Comparison of ENCODE assay signal across 12 mouse cellular contexts in genomic region chr9:35166798-35167635, GRCm38 (mm10). TPM values are rescaled to one million over a fixed set of nuclear protein-coding genes. Genes with fewer than 3 reads are reported as not detected.
DNase-seq lines count a peak whose midpoint lies in the region; ATAC-seq lines count a peak whose summit lies in the region.
"Had no signal": no experiment of that assay in that cellular context is flagged by ENCODE, and none has a peak within 500 bp of the region (broad histone marks: within the 10 kb centered on the region; RNA-seq: fewer than 3 reads in every experiment).

No protein-coding gene starts in this region.

- no peak overlapping the region for H3K4me2 ChIP-seq in midbrain, embryonic 16.5 days (ENCODE audit: low read length)
- no peak overlapping the region for H3K4me2 ChIP-seq in hindbrain, embryonic 13.5 days
- H3K4me2 ChIP-seq in liver, embryonic 11.5 days: no peak overlapping the region
- no peak overlapping the region for H3K4me2 ChIP-seq in intestine, embryonic 15.5 days (replicated peaks)
- H3K4me2 ChIP-seq: stomach, embryonic 15.5 days had no signal

- no peaks in the 10 kb centered on the region for H3K9me3 ChIP-seq in midbrain, embryonic 10.5 days (replicated peaks)
- no peaks in the 10 kb centered on the region for H3K9me3 ChIP-seq in midbrain, embryonic 16.5 days (replicated peaks; ENCODE audit: control insufficient read depth, low read length, poor library complexity, severe bottlenecking)
- H3K9me3 ChIP-seq in hindbrain, embryonic 13.5 days: no peaks in the 10 kb centered on the region
- H3K9me3 ChIP-seq in liver, embryonic 11.5 days (ENCODE audit: control insufficient read depth, low read length): no peaks in the 10 kb centered on the region
- H3K9me3 ChIP-seq in intestine, embryonic 15.5 days: no peaks in the 10 kb centered on the region
- H3K9me3 ChIP-seq: stomach, embryonic 15.5 days had no signal

- WGBS in midbrain, embryonic 10.5 days: 27% methylated on average over 9 of the region's 9 CpGs
- 15% methylated on average over 9 of the region's 9 CpGs for WGBS in midbrain, embryonic 16.5 days
- whole genome bisulfite sequencing in hindbrain, embryonic 13.5 days: 18% methylated on average over 9 of the region's 9 CpGs
- WGBS in liver, embryonic 11.5 days: 73% methylated on average over 9 of the region's 9 CpGs
- 56% methylated on average over 9 of the region's 9 CpGs for WGBS in intestine, embryonic 15.5 days

- peaks cover 19% of the 10 kb centered on the region for H3K4me1 ChIP-seq in midbrain, embryonic 10.5 days
- 0 out of 2 replicates have a peak, but pooled peaks cover 3% of the 10 kb centered on the region for H3K4me1 ChIP-seq in midbrain, embryonic 16.5 days (ENCODE audit: control insufficient read depth, insufficient read depth, low read length)
- H3K4me1 ChIP-seq in hindbrain, embryonic 13.5 days (replicated peaks): peaks cover 9% of the 10 kb centered on the region
- no peaks in the 10 kb centered on the region for H3K4me1 ChIP-seq in liver, embryonic 11.5 days (replicated peaks; ENCODE audit: control insufficient read depth, insufficient read depth, low read length)
- H3K4me1 ChIP-seq in intestine, embryonic 15.5 days (replicated peaks): no peaks in the 10 kb centered on the region
- H3K4me1 ChIP-seq: stomach, embryonic 15.5 days had no signal

- peaks cover 52% of the 10 kb centered on the region for H3K36me3 ChIP-seq in midbrain, embryonic 10.5 days
- peaks cover 12% of the 10 kb centered on the region for H3K36me3 ChIP-seq in midbrain, embryonic 16.5 days (ENCODE audit: control insufficient read depth, insufficient read depth, low read length)
- H3K36me3 ChIP-seq in hindbrain, embryonic 13.5 days: peaks cover 23% of the 10 kb centered on the region
- H3K36me3 ChIP-seq in liver, embryonic 11.5 days (ENCODE audit: control insufficient read depth, insufficient read depth, low read length): peaks cover 10% of the 10 kb centered on the region; the same call in 1 of the 2 replicates
- H3K36me3 ChIP-seq in intestine, embryonic 15.5 days: peaks cover 5% of the 10 kb centered on the region; the same call in 1 of the 2 replicates

- DNase-seq in midbrain, embryonic 10.5 days (ENCODE audit: low spot score): peak; percentile 27
- DNase-seq in liver, embryonic 11.5 days (ENCODE audit: low spot score): no peak
- peak; percentile 55 for DNase-seq in telencephalon, adult 2 months (ENCODE audit: low read depth, low spot score)
- DNase-seq in cerebellum, adult 9-10 months: no peak
- DNase-seq in frontal cortex, postnatal 25 days (ENCODE audit: low spot score in 2 of 2): no peak
- DNase-seq: adrenal gland, adult 2 months; gastrocnemius, postnatal 14 days had no signal

- no peak for ATAC-seq in midbrain, embryonic 16.5 days
- peak; percentile 57 for ATAC-seq in hindbrain, embryonic 13.5 days (ENCODE audit: low FRiP score)
- ATAC-seq in liver, embryonic 11.5 days (replicated peaks; ENCODE audit: low FRiP score): 0 out of 2 replicates have a peak, but pooled peaks have one; percentile 3
- no peak for ATAC-seq in intestine, embryonic 15.5 days

- peak overlapping the region; percentile 38 for H3K27ac ChIP-seq in midbrain, embryonic 10.5 days (replicated peaks)
- H3K27ac ChIP-seq in midbrain, embryonic 16.5 days (ENCODE audit: low read length): no peak overlapping the region
- no peak overlapping the region for H3K27ac ChIP-seq in hindbrain, embryonic 13.5 days
- no peak overlapping the region for H3K27ac ChIP-seq in liver, embryonic 11.5 days (ENCODE audit: low read depth, low read length)
- H3K27ac ChIP-seq in intestine, embryonic 15.5 days: no peak overlapping the region
- H3K27ac ChIP-seq: stomach, embryonic 15.5 days had no signal

- no peaks in the 10 kb centered on the region for H3K27me3 ChIP-seq in midbrain, embryonic 10.5 days (ENCODE audit: low read depth, poor library complexity, severe bottlenecking)
- H3K27me3 ChIP-seq in midbrain, embryonic 16.5 days (ENCODE audit: control insufficient read depth, insufficient read depth, low read depth, low read length): no peaks in the 10 kb centered on the region
- H3K27me3 ChIP-seq in hindbrain, embryonic 13.5 days: no peaks in the 10 kb centered on the region
- no peaks in the 10 kb centered on the region for H3K27me3 ChIP-seq in liver, embryonic 11.5 days (replicated peaks; ENCODE audit: control insufficient read depth, insufficient read depth, low read length)
- H3K27me3 ChIP-seq in intestine, embryonic 15.5 days (replicated peaks): no peaks in the 10 kb centered on the region
- H3K27me3 ChIP-seq: CH12.LX; stomach, embryonic 15.5 days had no signal

- no peak overlapping the region for H3K4me3 ChIP-seq in midbrain, embryonic 10.5 days
- no peak overlapping the region for H3K4me3 ChIP-seq in midbrain, embryonic 16.5 days (ENCODE audit: low read depth, low read length)
- H3K4me3 ChIP-seq in hindbrain, embryonic 13.5 days: no peak overlapping the region
- H3K4me3 ChIP-seq in liver, embryonic 11.5 days (ENCODE audit: low read depth, low read length): no peak overlapping the region
- no peak overlapping the region for H3K4me3 ChIP-seq in intestine, embryonic 15.5 days (replicated peaks)
- H3K4me3 ChIP-seq: stomach, embryonic 15.5 days had no signal

- H3K9ac ChIP-seq in midbrain, embryonic 16.5 days (ENCODE audit: low read depth, low read length): no peak overlapping the region
- peak overlapping the region; percentile 49; the same call in 1 of the 2 replicates for H3K9ac ChIP-seq in hindbrain, embryonic 13.5 days
- no peak overlapping the region for H3K9ac ChIP-seq in liver, embryonic 11.5 days (ENCODE audit: low read depth, low read length)
- H3K9ac ChIP-seq in intestine, embryonic 15.5 days: no peak overlapping the region
- H3K9ac ChIP-seq: stomach, embryonic 15.5 days had no signal

RNA-seq across cellular contexts. Expression of gene Dcps, which starts 8.8 kb away (rescaled TPM):
- 108 TPM in 2 replicates for polyA plus RNA-seq in midbrain, embryonic 10.5 days (2016; fragmentation: Nextera tagmentation; extraction: Ambion mirVana)
- 73.4 and 79.2 TPM in 2 replicates for polyA plus RNA-seq in midbrain, embryonic 16.5 days (2015; fragmentation: Nextera tagmentation; extraction: Ambion mirVana)
- 78.0 and 80.1 TPM in 2 replicates for polyA plus RNA-seq in hindbrain, embryonic 13.5 days (2015; fragmentation: Nextera tagmentation; extraction: Ambion mirVana)
- 90.9 and 95.2 TPM in 2 replicates for polyA plus RNA-seq in liver, embryonic 11.5 days (2014; fragmentation: Nextera tagmentation; extraction: Ambion mirVana)
- polyA plus RNA-seq in intestine, embryonic 15.5 days (2015; fragmentation: Nextera tagmentation; extraction: Ambion mirVana): 86.1 and 87.1 TPM in 2 replicates

RNA-seq across cellular contexts. Expression of gene Srpr, which starts 33.0 kb away (rescaled TPM):
- 85.5 and 87.3 TPM in 2 replicates for polyA plus RNA-seq in midbrain, embryonic 10.5 days (2016; fragmentation: Nextera tagmentation; extraction: Ambion mirVana)
- 65.8 and 68.2 TPM in 2 replicates for polyA plus RNA-seq in midbrain, embryonic 16.5 days (2015; fragmentation: Nextera tagmentation; extraction: Ambion mirVana)
- polyA plus RNA-seq in hindbrain, embryonic 13.5 days (2015; fragmentation: Nextera tagmentation; extraction: Ambion mirVana): 67.9 and 70.4 TPM in 2 replicates
- polyA plus RNA-seq in liver, embryonic 11.5 days (2014; fragmentation: Nextera tagmentation; extraction: Ambion mirVana): 98.7 and 108 TPM in 2 replicates
- polyA plus RNA-seq in intestine, embryonic 15.5 days (2015; fragmentation: Nextera tagmentation; extraction: Ambion mirVana): 135 and 137 TPM in 2 replicates

RNA-seq across cellular contexts. Expression of gene Tirap, which starts 33.1 kb away (rescaled TPM):
- polyA plus RNA-seq in midbrain, embryonic 10.5 days (2016; fragmentation: Nextera tagmentation; extraction: Ambion mirVana): 18.5 and 19.6 TPM in 2 replicates
- polyA plus RNA-seq in midbrain, embryonic 16.5 days (2015; fragmentation: Nextera tagmentation; extraction: Ambion mirVana): 4.3 and 4.6 TPM in 2 replicates
- 6.4 and 7.4 TPM in 2 replicates for polyA plus RNA-seq in hindbrain, embryonic 13.5 days (2015; fragmentation: Nextera tagmentation; extraction: Ambion mirVana)
- 10.5 and 11.0 TPM in 2 replicates for polyA plus RNA-seq in liver, embryonic 11.5 days (2014; fragmentation: Nextera tagmentation; extraction: Ambion mirVana)
- 13.2 and 13.9 TPM in 2 replicates for polyA plus RNA-seq in intestine, embryonic 15.5 days (2015; fragmentation: Nextera tagmentation; extraction: Ambion mirVana)

RNA-seq across cellular contexts. Expression of gene Foxred1, which starts 43.8 kb away (rescaled TPM):
- polyA plus RNA-seq in midbrain, embryonic 10.5 days (2016; fragmentation: Nextera tagmentation; extraction: Ambion mirVana): 54.6 and 57.2 TPM in 2 replicates
- polyA plus RNA-seq in midbrain, embryonic 16.5 days (2015; fragmentation: Nextera tagmentation; extraction: Ambion mirVana): 49.8 and 51.2 TPM in 2 replicates
- 46.8 and 52.4 TPM in 2 replicates for polyA plus RNA-seq in hindbrain, embryonic 13.5 days (2015; fragmentation: Nextera tagmentation; extraction: Ambion mirVana)
- polyA plus RNA-seq in liver, embryonic 11.5 days (2014; fragmentation: Nextera tagmentation; extraction: Ambion mirVana): 55.4 and 57.2 TPM in 2 replicates
- polyA plus RNA-seq in intestine, embryonic 15.5 days (2015; fragmentation: Nextera tagmentation; extraction: Ambion mirVana): 42.0 and 42.4 TPM in 2 replicates

RNA-seq across cellular contexts. Expression of gene St3gal4, which starts 47.9 kb away (rescaled TPM):
- polyA plus RNA-seq in midbrain, embryonic 10.5 days (2016; fragmentation: Nextera tagmentation; extraction: Ambion mirVana): 10.7 and 11.2 TPM in 2 replicates
- 15.9 and 17.9 TPM in 2 replicates for polyA plus RNA-seq in midbrain, embryonic 16.5 days (2015; fragmentation: Nextera tagmentation; extraction: Ambion mirVana)
- polyA plus RNA-seq in hindbrain, embryonic 13.5 days (2015; fragmentation: Nextera tagmentation; extraction: Ambion mirVana): 9.8 and 11.1 TPM in 2 replicates
- polyA plus RNA-seq in liver, embryonic 11.5 days (2014; fragmentation: Nextera tagmentation; extraction: Ambion mirVana): 34.8 and 40.1 TPM in 2 replicates
- 146 and 161 TPM in 2 replicates for polyA plus RNA-seq in intestine, embryonic 15.5 days (2015; fragmentation: Nextera tagmentation; extraction: Ambion mirVana)

Comparison
In these comparisons a context has a peak if more than half of its experiments do, and no peak if none do; other contexts are left out.
1. DNase-seq: peak in midbrain, embryonic 10.5 days (single experiment) and telencephalon, adult 2 months (single experiment); none in liver, embryonic 11.5 days (single experiment), cerebellum, adult 9-10 months (single experiment) and frontal cortex, postnatal 25 days (0 of 2).
2. ATAC-seq: peak in hindbrain, embryonic 13.5 days (single experiment) and liver, embryonic 11.5 days (single experiment); none in midbrain, embryonic 16.5 days (single experiment) and intestine, embryonic 15.5 days (single experiment).